Mouse (Mus musculus) lung, adult 2 months (tissue): ENCODE results near the gene Exoc7. TPM values are rescaled to one million over a fixed set of nuclear protein-coding genes. Genes with fewer than 3 reads are reported as not detected.

Source experiments
- DNase-seq: peaks from one replicate; pipeline ENCODE4 v3.0.0; 2022
- H3K4me1 ChIP-seq: fragments of 200-500 bp; 2 replicates; pipeline ENCODE4 v1.6.1; 2011; ENCODE audit warnings: low read length; ENCODE audit not compliant: control insufficient read depth, insufficient read depth
- H3K4me3 ChIP-seq: fragments of 200-500 bp; replicated peaks from 2 replicates; pipeline ENCODE3; 2011; ENCODE audit warnings: low read depth, mild to moderate bottlenecking, control low read depth, low read length; ENCODE audit errors: extremely low read depth
- CTCF ChIP-seq: fragments of 200-500 bp; IDR thresholded peaks from 2 replicates; pipeline ENCODE4 v1.5.1; 2011; ENCODE audit warnings: mild to moderate bottlenecking, low read length, control low read depth; ENCODE audit not compliant: insufficient read depth
- POLR2A ChIP-seq: fragments of 200-500 bp; IDR thresholded peaks from 2 replicates; pipeline ENCODE4 v1.6.1; 2011; ENCODE audit warnings: low read depth, mild to moderate bottlenecking, control low read depth, low read length, borderline replicate concordance; ENCODE audit errors: extremely low read depth
- WGBS: fragments of 180-500 bp; shearing (Covaris S2); methylation state at CpG from one replicate; pipeline ENCODE4 v1.1.7; 2018; 5-methylcytosine and 5-hydroxymethylcytosine counted together
- polyA plus RNA-seq: library from polyadenylated mRNA; depleted of rRNA; stranded (reverse); fragments of >200 nt; gene quantifications from 2 replicates; pipeline ENCODE4 v1.2.3, GENCODE M21; 2012; rRNA removed

The Exoc7 gene
- polyA plus RNA-seq, result 29.9 and 33.2 TPM in 2 replicates

DNA sequence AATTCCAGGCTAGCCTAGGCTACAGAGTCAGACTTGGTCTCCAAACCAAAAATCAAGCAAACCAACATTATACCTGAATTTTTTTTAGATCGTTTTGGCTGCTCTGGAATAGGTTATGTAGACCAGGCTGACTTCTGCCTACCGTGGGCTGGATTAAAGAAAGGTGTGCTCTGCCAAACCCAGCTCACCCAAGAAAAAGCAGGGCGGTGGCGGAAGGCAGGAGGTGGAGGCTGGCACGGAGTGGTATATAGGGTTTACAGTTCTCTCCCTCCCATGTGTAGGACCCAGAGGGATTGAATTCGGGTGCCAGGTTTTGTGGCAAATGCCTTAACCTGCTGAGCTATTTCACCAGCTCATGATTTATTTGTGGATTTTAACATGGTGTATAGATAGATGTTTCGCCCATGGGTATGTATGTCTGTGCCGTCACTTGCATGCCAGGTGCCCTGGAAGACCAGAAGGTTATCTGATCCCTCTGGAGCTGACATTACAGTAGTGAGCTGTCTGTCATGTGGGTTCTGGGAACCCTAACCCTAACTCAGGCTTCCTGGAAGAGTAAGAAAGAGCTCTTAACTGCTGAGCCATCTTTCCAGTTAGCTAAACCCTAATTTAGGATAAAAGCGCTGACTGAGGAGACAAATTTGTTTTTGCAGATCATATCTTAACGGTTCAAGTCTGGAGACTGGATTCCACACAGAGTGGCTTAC lies at the start of gene Exoc7:
Gene Exoc7 (minus strand): TSS at position 215 of the 707 bp plus-strand sequence.
- TF ChIP-seq CTCF, result no peak
- no peak for TF ChIP-seq POLR2A
- Histone ChIP-seq H3K4me3 (peak within 1 kb of the TSS; percentile 88), H3K4me1 (peaks cover 5% of the 10 kb centered on the region; the same call in 1 of the 2 replicates)
- no peak for DNase-seq
- 80% methylated on average over 10 of the region's 10 CpGs for WGBS

DNA sequence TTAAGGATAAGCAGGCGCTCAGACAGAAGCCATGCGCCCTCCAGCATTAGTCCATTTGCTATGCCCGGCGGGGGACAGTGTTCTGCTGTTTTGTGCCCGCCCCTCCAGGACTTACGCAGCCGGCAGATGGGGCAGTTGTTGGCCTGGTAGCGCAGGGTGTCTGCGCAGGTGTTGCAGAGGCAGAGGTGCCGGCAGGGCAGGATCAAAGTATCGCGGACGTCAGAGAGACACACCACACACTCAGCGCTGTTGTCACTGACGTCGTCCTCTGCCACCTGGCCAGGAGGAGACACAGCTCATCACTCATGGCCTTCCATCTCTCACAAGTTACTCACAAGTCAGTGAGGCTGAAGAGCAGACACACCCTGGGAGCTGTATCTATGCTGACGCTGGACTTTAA lies 47.5 kb upstream of the Exoc7 start:
- WGBS, result 67% methylated on average over 17 of the region's 17 CpGs
- H3K4me3 ChIP-seq, result no peak overlapping the region
- H3K4me1 ChIP-seq, result no peaks in the 10 kb centered on the region
- DNase-seq, result no peak
- TF ChIP-seq POLR2A, result no peak
- no peak for TF ChIP-seq CTCF

DNA sequence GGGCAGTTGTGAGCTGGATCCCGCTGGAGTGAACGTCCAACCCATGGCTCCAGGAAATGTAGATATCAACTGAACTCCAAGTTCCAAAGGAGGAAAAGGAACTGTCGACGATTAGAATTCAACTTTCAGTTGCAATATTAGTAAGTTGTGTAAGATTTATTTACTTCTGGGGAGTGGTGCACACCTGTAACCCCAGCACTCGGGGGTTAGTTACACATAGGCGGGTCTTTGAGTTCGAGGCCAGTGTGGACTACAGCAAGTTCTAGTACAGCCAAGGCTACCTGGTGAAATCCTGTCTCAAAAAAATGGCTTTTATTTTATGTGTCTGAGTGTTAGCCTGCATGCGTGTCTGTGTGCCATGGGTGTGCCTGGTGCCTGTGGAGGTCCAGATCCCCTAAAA lies 46.5 kb upstream of the Exoc7 start:
- TF ChIP-seq CTCF (no peak), POLR2A (no peak)
- 69% methylated on average over 8 of the region's 8 CpGs for WGBS
- no peaks in the 10 kb centered on the region for H3K4me1 ChIP-seq
- no peak for DNase-seq
- no peak overlapping the region for H3K4me3 ChIP-seq

DNA sequence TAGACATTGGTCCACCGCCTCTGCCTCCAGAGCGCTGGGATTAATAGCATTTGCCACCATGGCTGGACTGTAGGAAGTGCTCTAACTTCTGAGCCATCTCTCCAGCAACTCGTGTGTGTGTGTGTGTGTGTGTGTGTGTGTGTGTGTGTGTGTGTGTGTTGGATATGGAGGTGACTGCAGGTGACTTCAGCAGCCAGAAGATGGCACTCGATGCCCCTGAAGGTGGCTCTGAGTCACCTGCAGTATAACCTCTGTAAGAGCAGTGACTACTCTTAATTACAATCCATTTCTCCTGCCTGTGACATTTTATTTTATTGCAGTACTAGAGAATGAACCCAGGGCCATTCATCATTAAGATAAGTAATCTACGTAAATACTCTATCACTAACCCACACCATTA lies 44.3 kb upstream of the Exoc7 start:
- WGBS, result 82% methylated on average over 5 of the region's 5 CpGs
- H3K4me1 ChIP-seq, result no peaks in the 10 kb centered on the region
- DNase-seq, result no peak
- H3K4me3 ChIP-seq, result no peak overlapping the region
- no peak for TF ChIP-seq CTCF
- TF ChIP-seq POLR2A, result no peak

DNA sequence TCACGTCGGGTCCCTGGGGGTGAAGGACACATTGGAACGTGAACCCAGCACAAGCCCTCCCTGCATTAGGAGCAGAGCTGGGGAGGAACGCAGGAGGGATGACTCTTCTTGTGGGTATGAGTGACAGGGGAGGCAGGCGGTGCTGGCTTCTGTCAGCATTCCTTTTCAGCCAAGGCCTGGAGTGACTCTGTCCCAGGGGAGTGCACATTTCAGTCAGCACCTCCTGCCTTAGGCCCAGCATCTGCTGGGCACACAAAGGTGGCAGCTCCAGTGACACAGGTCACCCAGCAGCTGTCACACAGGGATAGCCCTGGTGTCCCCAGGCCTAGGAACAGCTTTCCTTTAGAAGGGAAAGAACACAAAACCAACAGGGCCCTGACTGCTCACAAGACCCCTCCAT lies 40.9 kb upstream of the Exoc7 start:
- no peaks in the 10 kb centered on the region for H3K4me1 ChIP-seq
- TF ChIP-seq POLR2A, result no peak
- TF ChIP-seq CTCF, result no peak
- no peak for DNase-seq
- WGBS, result 86% methylated on average over 5 of the region's 5 CpGs
- no peak overlapping the region for H3K4me3 ChIP-seq

DNA sequence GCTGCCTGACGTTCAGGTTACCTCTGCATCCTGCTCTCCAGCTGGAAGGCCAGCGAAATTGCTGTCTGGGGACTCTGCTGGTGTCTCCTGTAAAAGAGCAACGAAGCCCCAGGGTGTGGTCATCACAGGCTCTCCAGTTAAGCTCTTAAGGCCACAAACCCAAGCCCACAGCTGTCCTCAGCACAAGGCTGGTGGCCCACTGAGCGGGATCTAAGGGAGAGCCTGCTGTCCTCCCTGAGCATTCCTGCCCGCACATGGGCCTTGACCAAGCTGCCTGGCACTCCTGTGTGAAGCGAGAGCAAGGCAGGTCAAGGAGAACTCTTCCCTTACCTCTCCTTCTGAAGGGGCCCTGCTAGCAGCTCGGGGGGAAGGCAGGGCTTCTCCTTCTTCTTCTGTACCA lies 40.0 kb upstream of the Exoc7 start:
- Histone ChIP-seq H3K4me3 (no peak overlapping the region), H3K4me1 (no peaks in the 10 kb centered on the region)
- TF ChIP-seq POLR2A (no peak), CTCF (no peak)
- DNase-seq, result no peak
- WGBS, result 85% methylated on average over 7 of the region's 7 CpGs

DNA sequence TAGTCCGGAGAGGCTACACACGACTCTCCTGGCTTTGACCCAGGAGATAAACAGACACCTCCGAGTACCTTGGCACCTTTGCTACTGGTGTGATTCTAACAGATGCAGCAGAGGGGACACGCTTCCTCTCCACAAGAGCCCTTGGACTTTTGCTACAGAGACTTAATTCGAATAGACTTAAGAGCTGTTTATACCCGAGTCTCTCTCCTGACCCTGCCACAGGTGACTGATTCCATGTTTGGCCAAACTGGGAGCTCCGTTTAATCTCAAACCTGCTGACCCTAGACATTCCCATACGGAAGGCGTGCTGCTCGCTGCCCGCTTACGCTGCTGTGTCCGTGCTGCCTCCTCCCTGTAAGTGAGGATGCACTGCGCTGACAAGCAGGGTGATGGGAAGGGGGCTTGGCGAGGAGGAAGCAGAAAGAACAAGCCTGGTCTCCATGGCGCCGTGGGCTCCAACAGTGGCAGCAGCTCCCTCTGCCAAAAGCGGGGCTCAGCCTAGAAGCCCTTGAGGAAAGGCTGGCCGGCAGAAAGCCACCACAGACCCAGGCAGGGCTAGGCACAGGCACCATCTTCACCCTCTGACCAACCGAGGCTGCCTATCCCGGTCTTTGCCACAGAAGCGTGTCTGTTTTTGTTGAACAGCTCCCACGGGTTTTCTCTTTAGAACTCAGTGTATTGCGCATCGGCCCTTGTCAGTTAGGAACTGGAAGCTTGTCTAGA lies 35.2 kb upstream of the Exoc7 start:
- H3K4me3 ChIP-seq, result no peak overlapping the region
- H3K4me1 ChIP-seq, result no peaks in the 10 kb centered on the region
- 71% methylated on average over 25 of the region's 25 CpGs for WGBS
- DNase-seq, result no peak
- TF ChIP-seq CTCF (no peak), POLR2A (no peak)

DNA sequence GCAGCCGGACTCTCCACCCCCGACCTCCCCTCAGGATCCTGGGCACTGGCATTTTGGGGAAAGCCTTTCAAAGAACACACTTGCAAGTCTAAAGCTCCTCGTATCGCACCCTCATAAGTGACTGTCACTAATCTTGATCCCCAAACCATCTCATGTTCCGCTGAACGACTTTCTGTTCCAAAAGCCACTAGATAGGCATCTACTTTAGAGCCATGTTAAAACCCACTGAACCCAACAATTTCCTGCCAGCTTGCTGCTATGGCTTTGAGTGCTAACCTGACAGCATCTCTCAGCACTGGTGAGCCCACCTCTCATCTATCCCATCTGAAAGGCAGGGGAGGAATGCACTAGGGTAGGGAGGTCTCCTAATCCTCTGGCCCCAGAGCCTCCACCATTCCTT lies 30.5 kb upstream of the Exoc7 start:
- DNase-seq, result no peak
- Histone ChIP-seq H3K4me1 (peaks cover 3% of the 10 kb centered on the region), H3K4me3 (no peak overlapping the region)
- 79% methylated on average over 6 of the region's 6 CpGs for WGBS
- TF ChIP-seq CTCF, result no peak
- no peak for TF ChIP-seq POLR2A

DNA sequence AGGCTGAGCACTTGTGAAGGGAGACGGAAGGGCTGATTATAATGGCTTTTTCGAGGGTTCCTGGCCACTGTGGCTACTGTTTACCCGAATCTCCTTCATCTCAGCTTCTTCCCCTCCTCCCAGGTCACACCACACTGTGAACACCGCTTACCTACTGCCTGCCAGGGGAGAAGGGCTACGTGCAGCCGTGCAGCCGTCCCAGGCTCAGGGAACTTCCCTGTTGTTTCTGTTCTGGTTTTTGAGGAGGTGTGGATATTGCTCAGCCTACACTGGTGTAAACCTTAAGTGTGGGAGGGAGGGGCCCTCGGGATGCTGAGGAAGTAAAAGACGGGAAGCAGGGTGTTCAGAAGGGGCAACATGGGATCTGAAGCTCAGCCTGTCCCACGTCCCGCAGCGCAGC lies 30.0 kb upstream of the Exoc7 start:
- Histone ChIP-seq H3K4me1 (peaks cover 3% of the 10 kb centered on the region), H3K4me3 (no peak overlapping the region)
- 51% methylated on average over 12 of the region's 12 CpGs for WGBS
- TF ChIP-seq POLR2A, result no peak
- no peak for TF ChIP-seq CTCF
- no peak for DNase-seq

DNA sequence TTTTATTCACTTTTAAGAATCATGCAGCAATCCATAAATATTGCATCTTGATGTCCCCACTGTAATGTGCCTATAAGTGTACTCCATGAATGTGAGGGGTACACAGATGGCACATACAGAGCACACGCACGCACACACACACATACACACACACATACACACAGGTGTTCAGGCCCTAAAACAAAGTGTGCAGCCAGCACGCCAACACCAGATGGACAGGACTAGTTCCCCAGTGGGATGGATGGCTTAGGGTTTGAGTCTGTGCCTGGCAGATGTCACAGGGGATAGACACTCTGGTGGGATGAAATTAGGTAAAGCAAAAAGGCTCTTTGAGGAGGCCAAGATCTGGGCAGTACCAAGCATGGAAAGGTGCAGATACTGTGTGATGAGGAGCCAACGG lies 29.4 kb upstream of the Exoc7 start:
- WGBS, result 86% methylated on average over 4 of the region's 4 CpGs
- Histone ChIP-seq H3K4me1 (peaks cover 3% of the 10 kb centered on the region), H3K4me3 (no peak overlapping the region)
- DNase-seq, result no peak
- no peak for TF ChIP-seq POLR2A
- no peak for TF ChIP-seq CTCF
